Mouse (Mus musculus): ENCODE data around the gene Krt87. TPM values are rescaled to one million over a fixed set of nuclear protein-coding genes. Genes with fewer than 3 reads are reported as not detected.

Gene Krt87
- polyA plus RNA-seq, 1 experiment: not detected

DNA sequence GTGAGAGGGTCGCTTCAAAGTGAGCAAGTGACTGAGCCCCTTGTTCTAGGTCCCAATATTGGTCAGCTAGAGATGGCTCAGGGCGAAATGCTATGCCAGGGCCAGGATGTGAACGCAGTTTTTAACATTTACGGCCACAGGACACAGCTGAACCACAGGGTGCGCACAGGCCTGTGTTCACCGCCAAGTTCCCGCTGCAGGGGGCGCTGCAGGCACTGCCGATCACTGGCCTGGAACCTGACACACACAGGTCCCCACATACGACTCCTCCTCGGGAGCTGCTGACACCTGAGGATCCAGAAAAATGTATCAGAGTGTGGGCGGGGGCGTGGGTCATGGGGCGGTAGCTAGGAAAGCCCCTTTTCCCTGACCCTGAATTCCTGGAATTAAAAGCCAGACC is 20.7 kb upstream of the Krt87 start:
- no peaks in the 10 kb centered on the region for H3K4me1 ChIP-seq (ENCODE audit: control insufficient read depth, insufficient read depth, low read length)
- TF ChIP-seq CTCF (IDR thresholded peaks at IDR 0.05; ENCODE audit: low read depth, low read length) (0 out of 2 replicates have a peak, but pooled peaks have one; percentile 21), POLR2A (IDR thresholded peaks at IDR 0.05; ENCODE audit: borderline replicate concordance, low read depth, low read length) (no peak)
- H3K27ac ChIP-seq (ENCODE audit: insufficient read depth, low read depth, low read length): no peak overlapping the region
- no peak overlapping the region for H3K4me3 ChIP-seq (ENCODE audit: insufficient read depth, low read length)

DNA sequence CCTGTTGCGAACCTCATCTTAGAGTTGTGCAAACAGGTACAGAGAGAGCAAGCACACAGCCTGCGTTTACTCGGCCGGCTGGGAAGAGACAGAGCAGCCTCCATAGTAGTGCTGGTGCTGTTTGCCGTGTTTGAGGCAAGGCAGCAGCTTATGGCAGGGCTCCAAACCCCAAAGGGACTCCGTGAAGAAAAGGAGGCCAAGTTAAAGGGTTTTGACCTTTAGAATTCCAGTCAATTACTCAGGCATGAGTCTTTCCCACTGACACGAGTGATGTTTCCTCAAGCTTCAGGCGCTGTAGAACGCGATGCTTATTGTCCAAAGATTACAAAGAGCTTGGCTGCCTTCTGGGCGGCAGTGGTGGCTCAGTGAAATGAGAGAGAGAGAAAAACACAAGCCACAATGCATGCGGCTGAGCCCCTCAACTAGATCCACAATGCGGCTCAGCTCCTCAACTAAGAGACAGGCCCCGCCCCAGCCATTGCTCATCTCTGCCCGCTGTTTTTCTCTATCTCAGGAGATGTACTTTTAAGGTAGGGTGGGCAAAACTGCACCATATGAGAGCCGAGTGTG is 19.8 kb upstream of the Krt87 start:
- TF ChIP-seq CTCF (IDR thresholded peaks at IDR 0.05; ENCODE audit: low read depth, low read length) (no peak), POLR2A (IDR thresholded peaks at IDR 0.05; ENCODE audit: borderline replicate concordance, low read depth, low read length) (no peak)
- Histone ChIP-seq H3K4me3 (ENCODE audit: insufficient read depth, low read length) (no peak overlapping the region), H3K27ac (ENCODE audit: insufficient read depth, low read depth, low read length) (no peak overlapping the region), H3K4me1 (ENCODE audit: control insufficient read depth, insufficient read depth, low read length) (no peaks in the 10 kb centered on the region)

DNA sequence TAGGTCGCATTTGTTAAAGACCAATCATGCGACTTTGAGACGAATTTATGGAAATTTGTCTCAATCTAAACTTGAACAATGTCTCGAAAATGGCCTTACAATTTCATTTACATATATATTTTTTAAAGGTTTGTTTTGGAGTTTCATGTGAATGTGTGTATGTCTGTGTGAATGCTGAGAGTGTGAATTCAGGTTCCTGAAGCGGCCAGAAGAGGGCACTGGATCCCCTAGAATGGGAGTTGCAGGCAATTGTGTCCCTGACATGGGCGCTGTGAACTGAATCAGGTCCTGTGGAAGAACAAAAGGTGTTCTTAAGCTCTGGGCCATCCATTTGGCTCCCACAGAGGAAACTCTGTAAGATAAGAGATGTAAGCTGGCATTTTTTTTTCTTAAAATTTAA is 17.3 kb upstream of the Krt87 start:
- H3K4me1 ChIP-seq (ENCODE audit: control insufficient read depth, insufficient read depth, low read length): no peaks in the 10 kb centered on the region
- no peak overlapping the region for H3K27ac ChIP-seq (ENCODE audit: insufficient read depth, low read depth, low read length)
- no peak for TF ChIP-seq POLR2A (IDR thresholded peaks at IDR 0.05; ENCODE audit: borderline replicate concordance, low read depth, low read length)
- TF ChIP-seq CTCF (IDR thresholded peaks at IDR 0.05; ENCODE audit: low read depth, low read length): no peak
- H3K4me3 ChIP-seq (ENCODE audit: insufficient read depth, low read length): no peak overlapping the region

- no peak for TF ChIP-seq CTCF (IDR thresholded peaks at IDR 0.05; ENCODE audit: low read depth, low read length)
- TF ChIP-seq POLR2A (IDR thresholded peaks at IDR 0.05; ENCODE audit: borderline replicate concordance, low read depth, low read length): no peak
- H3K27ac ChIP-seq (ENCODE audit: insufficient read depth, low read depth, low read length): no peak overlapping the region
- no peak overlapping the region for H3K4me3 ChIP-seq (ENCODE audit: insufficient read depth, low read length)
- H3K4me1 ChIP-seq (ENCODE audit: control insufficient read depth, insufficient read depth, low read length): no peaks in the 10 kb centered on the region
Measured at GRCm38 (mm10) chr15:101455292-101455691, 16.7 kb upstream of the Krt87 start.

DNA sequence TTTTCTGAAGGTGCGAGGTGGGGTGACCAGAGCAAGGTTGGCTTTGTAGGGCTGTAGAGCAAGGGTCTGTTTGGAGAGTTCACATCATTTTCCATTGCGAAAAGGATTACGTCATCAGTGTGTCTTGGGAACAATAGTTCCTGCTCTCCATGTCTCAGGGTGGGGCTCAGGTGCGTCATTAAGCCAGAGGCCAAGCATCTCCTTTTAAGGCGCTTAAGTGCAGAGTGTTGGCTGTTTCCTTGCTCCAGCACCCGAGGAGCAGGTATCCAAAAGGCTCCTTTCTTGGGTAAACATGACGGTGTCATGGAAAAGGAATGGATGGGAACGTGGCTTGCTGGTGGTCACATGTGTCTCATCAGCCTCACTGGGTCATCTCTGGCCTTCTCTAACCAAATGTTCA is 16.2 kb upstream of the Krt87 start:
- Histone ChIP-seq H3K27ac (ENCODE audit: insufficient read depth, low read depth, low read length) (no peak overlapping the region), H3K4me3 (ENCODE audit: insufficient read depth, low read length) (no peak overlapping the region), H3K4me1 (ENCODE audit: control insufficient read depth, insufficient read depth, low read length) (no peaks in the 10 kb centered on the region)
- TF ChIP-seq POLR2A (IDR thresholded peaks at IDR 0.05; ENCODE audit: borderline replicate concordance, low read depth, low read length) (no peak), CTCF (IDR thresholded peaks at IDR 0.05; ENCODE audit: low read depth, low read length) (no peak)

- Histone ChIP-seq H3K4me3 (ENCODE audit: insufficient read depth, low read length) (no peak overlapping the region), H3K27ac (ENCODE audit: insufficient read depth, low read depth, low read length) (no peak overlapping the region), H3K4me1 (ENCODE audit: control insufficient read depth, insufficient read depth, low read length) (no peaks in the 10 kb centered on the region)
- no peak for TF ChIP-seq POLR2A (IDR thresholded peaks at IDR 0.05; ENCODE audit: borderline replicate concordance, low read depth, low read length)
- peak; percentile 58 for TF ChIP-seq CTCF (IDR thresholded peaks at IDR 0.05; ENCODE audit: low read depth, low read length)
Measured at GRCm38 (mm10) chr15:101453093-101453736, 14.6 kb upstream of the Krt87 start.

- Histone ChIP-seq H3K4me3 (ENCODE audit: insufficient read depth, low read length) (no peak within 1 kb of the TSS), H3K27ac (ENCODE audit: insufficient read depth, low read depth, low read length) (no peak within 1 kb of the TSS), H3K4me1 (ENCODE audit: control insufficient read depth, insufficient read depth, low read length) (no peaks in the 10 kb centered on the region)
- no peak for TF ChIP-seq POLR2A (IDR thresholded peaks at IDR 0.05; ENCODE audit: borderline replicate concordance, low read depth, low read length)
- no peak for TF ChIP-seq CTCF (IDR thresholded peaks at IDR 0.05; ENCODE audit: low read depth, low read length)
Measured at GRCm38 (mm10) chr15:101447444-101447843, 8.8 kb upstream of the Krt87 start, which contains the start of gene Krt88. Gene Krt88, plus strand, starts transcription at chr15:101447744.

- TF ChIP-seq POLR2A (IDR thresholded peaks at IDR 0.05; ENCODE audit: borderline replicate concordance, low read depth, low read length) (no peak), CTCF (IDR thresholded peaks at IDR 0.05; ENCODE audit: low read depth, low read length) (no peak)
- Histone ChIP-seq H3K4me3 (ENCODE audit: insufficient read depth, low read length) (no peak overlapping the region), H3K4me1 (ENCODE audit: control insufficient read depth, insufficient read depth, low read length) (no peaks in the 10 kb centered on the region), H3K27ac (ENCODE audit: insufficient read depth, low read depth, low read length) (no peak overlapping the region)
Measured at GRCm38 (mm10) chr15:101446572-101446971, 8.0 kb upstream of the Krt87 start.

DNA sequence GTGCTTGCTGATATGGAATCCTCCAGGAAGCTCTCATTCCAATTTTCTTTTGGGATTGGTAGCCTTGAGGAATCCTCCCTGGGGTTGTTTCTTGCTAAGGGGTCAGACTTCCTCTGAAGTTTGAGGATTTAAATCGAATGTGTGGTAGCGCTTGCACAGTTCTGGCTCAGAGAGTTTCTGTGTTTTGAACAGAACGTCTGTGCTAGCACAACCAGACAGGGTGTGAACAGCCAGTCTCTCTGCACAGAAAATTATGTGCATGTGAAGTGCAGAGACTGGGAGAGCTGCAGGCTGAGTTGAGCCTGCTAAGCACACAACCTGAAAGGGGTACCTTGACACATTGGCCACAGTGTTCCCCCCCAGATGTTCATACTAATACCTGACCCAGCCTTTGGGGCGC is 2.2 kb upstream of the Krt87 start:
- Histone ChIP-seq H3K4me3 (ENCODE audit: insufficient read depth, low read length) (no peak overlapping the region), H3K27ac (ENCODE audit: insufficient read depth, low read depth, low read length) (no peak overlapping the region), H3K4me1 (ENCODE audit: control insufficient read depth, insufficient read depth, low read length) (no peaks in the 10 kb centered on the region)
- no peak for TF ChIP-seq POLR2A (IDR thresholded peaks at IDR 0.05; ENCODE audit: borderline replicate concordance, low read depth, low read length)
- no peak for TF ChIP-seq CTCF (IDR thresholded peaks at IDR 0.05; ENCODE audit: low read depth, low read length)

- H3K4me3 ChIP-seq (ENCODE audit: insufficient read depth, low read length): no peak overlapping the region
- H3K4me1 ChIP-seq (ENCODE audit: control insufficient read depth, insufficient read depth, low read length): no peaks in the 10 kb centered on the region
- no peak overlapping the region for H3K27ac ChIP-seq (ENCODE audit: insufficient read depth, low read depth, low read length)
- TF ChIP-seq CTCF (IDR thresholded peaks at IDR 0.05; ENCODE audit: low read depth, low read length) (no peak), POLR2A (IDR thresholded peaks at IDR 0.05; ENCODE audit: borderline replicate concordance, low read depth, low read length) (no peak)
Measured at GRCm38 (mm10) chr15:101436611-101437010, 2.0 kb downstream of the Krt87 start.

All from bone marrow macrophage, adult 2 months (primary cell).